Mouse (Mus musculus): ENCODE results near the gene Sp9. TPM values are rescaled to one million over a fixed set of nuclear protein-coding genes. Genes with fewer than 3 reads are reported as not detected.

Sp9 gene
- polyA plus RNA-seq, 1 experiment from 2014 or later = 1.6 TPM

- Histone ChIP-seq H3K4me2 (replicated peaks) (0 out of 2 replicates have a peak overlapping the region, but pooled peaks have one; percentile 23), H3K9me3 (no peaks in the 10 kb centered on the region), H3K36me3 (no peaks in the 10 kb centered on the region), H3K27ac (no peak overlapping the region), H3K9ac (no peak overlapping the region), H3K27me3 (peaks cover 86% of the 10 kb centered on the region), H3K4me1 (peaks cover 50% of the 10 kb centered on the region), H3K4me3 (no peak overlapping the region)
- no peak for ATAC-seq (ENCODE audit: low FRiP score, low read depth)
- whole genome bisulfite sequencing = 3% methylated on average over 11 of the region's 12 CpGs
These were observed 3.4 kb upstream of the Sp9 start for GRCm38 (mm10) chr2:73268281-73268680.

GRCm38 (mm10) chr2:73268836-73269395 lies 2.8 kb upstream of the Sp9 start:
- no peaks in the 10 kb centered on the region for H3K9me3 ChIP-seq
- H3K27me3 ChIP-seq = peaks cover 92% of the 10 kb centered on the region
- H3K4me3 ChIP-seq = no peak overlapping the region
- WGBS = 7% methylated on average over 8 of the region's 8 CpGs
- no peak overlapping the region for H3K4me2 ChIP-seq (replicated peaks)
- H3K9ac ChIP-seq = no peak overlapping the region
- no peak for ATAC-seq (ENCODE audit: low FRiP score, low read depth)
- no peaks in the 10 kb centered on the region for H3K36me3 ChIP-seq
- peaks cover 50% of the 10 kb centered on the region for H3K4me1 ChIP-seq
- H3K27ac ChIP-seq = no peak overlapping the region

GRCm38 (mm10) chr2:73269666-73270065 lies 2.1 kb upstream of the Sp9 start:
- no peak for ATAC-seq (ENCODE audit: low FRiP score, low read depth)

GRCm38 (mm10) chr2:73270071-73270592 lies 1.6 kb upstream of the Sp9 start:
- H3K4me1 ChIP-seq = peaks cover 49% of the 10 kb centered on the region
- peak overlapping the region; percentile 55; the same call in 1 of the 2 replicates for H3K4me3 ChIP-seq

More at GRCm38 (mm10) chr2:73269666-73270065, 2.1 kb upstream of the Sp9 start:
- Histone ChIP-seq H3K36me3 (no peaks in the 10 kb centered on the region), H3K27me3 (peaks cover 93% of the 10 kb centered on the region), H3K4me1 (peaks cover 50% of the 10 kb centered on the region), H3K9me3 (no peaks in the 10 kb centered on the region), H3K4me2 (replicated peaks) (peak overlapping the region; percentile 36; the same call in 1 of the 2 replicates), H3K4me3 (no peak overlapping the region), H3K9ac (no peak overlapping the region), H3K27ac (no peak overlapping the region)
- under 1% methylated on average over 17 of the region's 17 CpGs for WGBS

GRCm38 (mm10) chr2:73270593-73271458 lies 899 bp upstream of the Sp9 start:
- Histone ChIP-seq H3K4me1 (peaks cover 49% of the 10 kb centered on the region), H3K4me2 (replicated peaks) (peak overlapping the region; percentile 78), H3K27ac (no peak overlapping the region), H3K36me3 (no peaks in the 10 kb centered on the region), H3K9me3 (no peaks in the 10 kb centered on the region), H3K27me3 (peaks cover 86% of the 10 kb centered on the region), H3K9ac (no peak overlapping the region), H3K4me3 (peak overlapping the region; percentile 55)
- 2% methylated on average over 38 of the region's 38 CpGs for WGBS
- no peak for ATAC-seq (ENCODE audit: low FRiP score, low read depth)

More at GRCm38 (mm10) chr2:73270071-73270592, 1.6 kb upstream of the Sp9 start:
- 2% methylated on average over 14 of the region's 14 CpGs for WGBS
- Histone ChIP-seq H3K4me2 (replicated peaks) (peak overlapping the region; percentile 78; the same call in 1 of the 2 replicates), H3K36me3 (no peaks in the 10 kb centered on the region), H3K9me3 (no peaks in the 10 kb centered on the region), H3K27me3 (peaks cover 91% of the 10 kb centered on the region), H3K27ac (no peak overlapping the region), H3K9ac (no peak overlapping the region)
- no peak for ATAC-seq (ENCODE audit: low FRiP score, low read depth)

GRCm38 (mm10) chr2:73272351-73273248 lies 875 bp downstream of the Sp9 start:
- peak overlapping the region; percentile 71 for H3K9ac ChIP-seq
- H3K4me1 ChIP-seq = peaks cover 56% of the 10 kb centered on the region
- WGBS = under 1% methylated on average over 54 of the region's 55 CpGs
- H3K27me3 ChIP-seq = peaks cover 87% of the 10 kb centered on the region
- H3K27ac ChIP-seq = no peak overlapping the region; the same call in 1 of the 2 replicates
- no peaks in the 10 kb centered on the region for H3K36me3 ChIP-seq
- H3K9me3 ChIP-seq = no peaks in the 10 kb centered on the region
- ATAC-seq (ENCODE audit: low FRiP score, low read depth) = no peak
- peak overlapping the region; percentile 78 for H3K4me2 ChIP-seq (replicated peaks)
- peak overlapping the region; percentile 55 for H3K4me3 ChIP-seq

- no peak for ATAC-seq (ENCODE audit: low FRiP score, low read depth)
- Histone ChIP-seq H3K9me3 (no peaks in the 10 kb centered on the region), H3K9ac (peak overlapping the region; percentile 71), H3K27ac (no peak overlapping the region; the same call in 1 of the 2 replicates), H3K4me1 (peaks cover 55% of the 10 kb centered on the region), H3K36me3 (no peaks in the 10 kb centered on the region), H3K4me2 (replicated peaks) (peak overlapping the region; percentile 78), H3K4me3 (peak overlapping the region; percentile 55), H3K27me3 (peaks cover 85% of the 10 kb centered on the region)
- WGBS = under 1% methylated on average over 102 of the region's 110 CpGs
These were observed 1.8 kb downstream of the Sp9 start for GRCm38 (mm10) chr2:73273249-73274118.

- WGBS = under 1% methylated on average over 88 of the region's 88 CpGs
- Histone ChIP-seq H3K9ac (peak overlapping the region; percentile 71), H3K4me1 (peaks cover 63% of the 10 kb centered on the region), H3K27me3 (peaks cover 85% of the 10 kb centered on the region), H3K4me2 (replicated peaks) (peak overlapping the region; percentile 78), H3K36me3 (no peaks in the 10 kb centered on the region), H3K9me3 (no peaks in the 10 kb centered on the region), H3K27ac (no peak overlapping the region), H3K4me3 (peak overlapping the region; percentile 55)
- ATAC-seq (ENCODE audit: low FRiP score, low read depth) = no peak
These were observed 2.6 kb downstream of the Sp9 start for GRCm38 (mm10) chr2:73274119-73274920.

GRCm38 (mm10) chr2:73275261-73276040 lies 3.7 kb downstream of the Sp9 start:
- ATAC-seq (ENCODE audit: low FRiP score, low read depth) = no peak
- H3K4me2 ChIP-seq (replicated peaks) = peak overlapping the region; percentile 21; the same call in 1 of the 2 replicates
- H3K4me3 ChIP-seq = no peak overlapping the region
- H3K27me3 ChIP-seq = peaks cover 84% of the 10 kb centered on the region
- peaks cover 64% of the 10 kb centered on the region for H3K4me1 ChIP-seq
- H3K27ac ChIP-seq = no peak overlapping the region
- WGBS = 12% methylated on average over 8 of the region's 8 CpGs
- no peak overlapping the region for H3K9ac ChIP-seq
- no peaks in the 10 kb centered on the region for H3K9me3 ChIP-seq
- no peaks in the 10 kb centered on the region for H3K36me3 ChIP-seq

Measured in limb, embryonic 13.5 days (tissue).